Mouse (Mus musculus) retina, postnatal 7 days (tissue): ENCODE measurements around the gene Hs2st1.

ENCODE experiments used
- DNase-seq: peaks from one replicate; pipeline ENCODE4 v3.0.0-alpha.2; 2012; ENCODE audit warnings: low read depth, low spot score

Gene Hs2st1

DNA sequence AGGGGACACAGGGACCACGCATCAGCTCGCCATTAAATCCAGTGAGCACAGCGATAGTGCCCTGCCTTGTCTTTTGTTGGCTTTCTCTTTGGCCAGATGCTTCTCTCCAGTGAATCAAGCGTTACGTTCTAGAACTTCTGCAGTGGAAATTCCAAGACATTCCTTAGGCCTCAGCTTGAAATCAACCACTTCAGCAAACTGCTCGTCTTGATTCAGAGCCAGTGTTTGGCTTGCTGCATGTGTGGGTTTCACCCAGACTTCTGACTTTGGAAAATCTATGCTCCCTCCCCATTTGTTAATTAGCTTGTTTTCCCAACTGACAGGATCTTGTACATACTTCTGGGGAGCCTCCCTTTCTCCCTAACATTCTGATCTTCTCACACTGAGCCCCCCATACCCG, 16.8 kb upstream of the Hs2st1 start:
- no peak for DNase-seq

DNA sequence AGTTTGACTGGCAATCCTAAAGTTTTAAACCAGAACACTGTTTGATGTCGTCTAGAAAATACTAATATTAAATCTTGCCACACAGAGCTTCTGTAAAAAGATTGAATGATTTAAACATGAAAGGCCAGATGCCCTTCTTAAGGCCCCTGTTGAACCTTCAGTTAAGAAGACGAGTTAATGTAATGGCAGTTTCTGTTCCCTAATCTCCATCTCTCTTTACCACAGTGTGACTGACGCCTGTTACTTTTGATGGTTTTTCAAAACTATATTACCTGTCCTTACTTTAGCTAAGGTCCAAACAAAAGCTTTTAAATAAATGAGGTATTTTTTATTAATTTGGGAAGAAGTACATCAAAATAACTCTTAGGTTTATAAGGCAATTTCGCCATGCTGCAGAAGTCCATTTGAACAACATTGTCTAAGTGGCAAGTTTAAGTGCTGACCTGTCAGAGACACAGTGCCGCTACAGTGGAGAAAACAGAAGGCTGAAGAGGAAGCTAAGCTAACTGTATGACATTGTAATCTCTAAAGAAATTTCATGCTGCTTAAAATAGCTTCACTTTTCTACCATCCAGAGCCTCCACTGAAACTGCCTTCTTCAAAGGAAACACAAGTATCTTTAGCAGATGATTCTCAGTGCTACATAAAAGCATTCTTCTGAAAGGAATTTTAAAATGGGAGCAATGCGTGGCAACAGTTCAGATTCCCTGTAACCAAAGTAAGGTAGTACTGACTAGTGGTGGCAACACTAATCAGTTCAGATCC, 15.0 kb upstream of the Hs2st1 start:
- no peak for DNase-seq

GRCm38 (mm10) chr3:144583789-144584188, 13.8 kb upstream of the Hs2st1 start:
- DNase-seq, result no peak

GRCm38 (mm10) chr3:144582306-144582705, 12.3 kb upstream of the Hs2st1 start:
- no peak for DNase-seq

DNA sequence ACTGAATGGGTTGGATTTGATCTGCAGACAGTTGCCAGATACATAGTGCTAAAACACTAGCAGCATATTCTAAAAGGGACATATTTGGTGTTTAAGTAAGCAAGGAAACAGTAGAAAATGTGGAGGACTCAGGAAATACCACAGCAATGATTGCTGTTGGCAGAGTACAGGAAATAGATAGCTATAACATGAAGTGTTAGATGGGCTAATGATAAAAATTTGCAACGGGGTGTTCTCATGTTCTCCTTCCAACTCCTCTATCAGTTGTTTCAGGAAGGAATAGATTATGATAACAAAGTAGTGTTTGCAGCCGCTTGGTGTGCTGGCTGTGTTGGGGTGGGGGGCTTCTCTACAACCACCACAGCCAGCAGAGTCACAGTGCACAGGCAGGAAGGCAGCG, 11.9 kb upstream of the Hs2st1 start:
- no peak for DNase-seq

GRCm38 (mm10) chr3:144580281-144580680, 10.3 kb upstream of the Hs2st1 start:
- no peak for DNase-seq

- DNase-seq, result no peak
Measured at GRCm38 (mm10) chr3:144579796-144580195, 9.8 kb upstream of the Hs2st1 start.

DNA sequence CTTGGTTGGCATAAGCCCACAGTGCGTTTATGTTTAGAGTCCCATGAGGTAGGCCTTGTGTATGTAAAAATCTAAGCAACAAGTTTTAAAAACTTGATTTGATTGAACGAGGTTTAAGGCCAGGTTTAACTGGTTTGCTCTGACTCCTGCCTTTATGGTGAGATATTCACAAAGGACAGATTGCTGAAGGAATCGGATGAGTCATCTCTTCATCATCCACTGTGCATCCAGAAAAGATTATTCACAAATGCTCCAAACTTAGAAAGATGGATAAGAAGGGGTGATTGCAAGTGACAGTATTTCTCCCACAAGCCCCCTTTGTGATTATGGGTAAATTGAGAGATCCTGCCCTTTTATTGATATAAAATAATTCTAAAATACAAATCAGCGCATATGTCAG, 8.9 kb upstream of the Hs2st1 start:
- DNase-seq, result no peak

GRCm38 (mm10) chr3:144577366-144578340, 7.7 kb upstream of the Hs2st1 start:
- DNase-seq, result no peak

DNA sequence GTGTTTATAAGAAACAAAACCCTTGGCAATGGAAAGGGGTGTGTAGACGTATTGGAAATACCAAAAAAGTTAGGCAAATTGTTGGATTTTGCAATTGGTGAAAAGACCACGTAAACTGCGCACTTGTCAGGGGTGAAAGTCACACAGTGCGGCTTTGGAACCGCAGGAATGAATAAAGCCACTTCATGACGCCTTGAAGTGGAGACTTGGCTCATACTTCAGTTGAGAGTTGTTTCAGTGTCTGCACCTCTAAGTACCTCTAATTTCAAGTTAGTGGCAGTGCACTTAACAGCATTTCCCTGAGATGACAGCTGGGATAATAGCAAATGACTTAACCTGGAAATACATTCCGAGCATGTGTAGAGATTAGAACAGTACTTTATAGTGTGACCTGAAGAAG, 4.3 kb upstream of the Hs2st1 start:
- DNase-seq, result no peak

- no peak for DNase-seq
Measured at GRCm38 (mm10) chr3:144570816-144571487, 971 bp upstream of the Hs2st1 start.

DNA sequence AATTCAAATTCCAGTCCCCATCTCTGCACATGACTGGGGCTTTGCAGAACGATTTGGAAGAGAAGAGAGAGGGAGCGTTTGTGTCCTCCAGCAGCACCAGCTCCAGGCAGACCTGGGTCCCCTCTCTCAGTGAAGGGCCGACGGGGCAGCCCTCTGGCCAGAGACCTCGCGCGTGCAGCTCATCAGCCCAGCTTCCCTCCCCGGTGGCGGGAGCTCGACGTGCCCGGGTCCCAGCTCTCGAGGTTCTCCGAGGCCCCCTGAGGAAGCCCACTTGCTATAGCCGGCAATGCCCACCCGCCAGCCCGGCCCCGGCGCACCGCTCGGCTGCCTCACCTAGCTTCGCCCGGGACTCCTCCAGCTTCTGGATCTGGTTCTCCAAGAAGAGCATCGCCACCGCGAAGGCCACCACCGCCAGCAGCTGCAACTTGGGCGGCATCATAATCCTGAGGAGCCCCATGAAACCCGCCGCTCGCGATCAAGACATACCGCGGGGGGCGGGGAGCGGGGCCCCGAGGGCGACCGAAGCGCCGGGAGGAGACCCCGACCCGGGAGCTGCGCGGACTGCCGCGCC, 495 bp downstream of the Hs2st1 start:
- DNase-seq, result no peak

DNA sequence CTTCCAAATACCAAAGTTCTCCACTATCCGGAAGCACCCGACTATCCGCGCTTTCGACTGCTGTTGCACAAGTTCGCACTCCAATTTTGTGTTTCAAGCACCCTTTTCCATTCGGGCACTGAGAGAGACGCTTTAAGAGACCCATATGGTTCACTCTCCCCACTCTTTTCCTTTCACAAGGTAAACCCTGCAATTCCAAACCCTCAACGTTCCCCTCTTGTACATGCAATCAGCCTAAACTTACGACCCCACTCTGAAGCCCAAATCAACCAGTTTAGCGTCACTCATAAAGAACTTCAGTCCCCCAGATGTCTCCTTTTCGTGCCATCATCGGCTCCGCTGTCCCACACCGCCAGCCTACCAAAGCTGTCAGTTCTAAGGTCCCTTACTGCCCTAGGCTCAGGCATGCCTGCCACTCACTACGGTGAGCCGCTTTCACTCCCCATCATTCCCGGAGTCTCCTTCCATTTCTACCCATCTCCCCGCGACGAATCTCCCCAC, 1.1 kb downstream of the Hs2st1 start:
- no peak for DNase-seq

DNA sequence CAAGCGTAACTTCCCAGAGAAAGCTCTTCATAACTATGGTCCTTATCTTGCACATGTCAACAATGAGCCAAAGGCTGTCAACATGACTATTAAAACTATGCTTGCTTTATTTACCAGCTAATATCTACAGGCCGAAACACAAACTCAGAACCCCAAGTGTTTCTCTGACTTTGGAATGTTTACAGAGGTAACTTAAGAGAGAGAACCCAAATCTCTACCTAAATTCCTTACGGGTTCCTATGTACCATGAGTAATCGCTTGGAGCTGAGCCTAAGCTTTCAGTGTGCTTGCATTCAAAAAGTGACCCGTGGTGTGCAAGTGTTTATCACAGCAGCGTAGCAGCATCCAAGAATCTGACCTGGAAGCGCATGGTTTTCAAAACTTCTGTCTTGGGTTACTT, 4.8 kb downstream of the Hs2st1 start:
- DNase-seq, result no peak

GRCm38 (mm10) chr3:144563916-144564315, 6.1 kb downstream of the Hs2st1 start:
- no peak for DNase-seq

- no peak for DNase-seq
Measured at GRCm38 (mm10) chr3:144561511-144562250, 8.3 kb downstream of the Hs2st1 start.

DNA sequence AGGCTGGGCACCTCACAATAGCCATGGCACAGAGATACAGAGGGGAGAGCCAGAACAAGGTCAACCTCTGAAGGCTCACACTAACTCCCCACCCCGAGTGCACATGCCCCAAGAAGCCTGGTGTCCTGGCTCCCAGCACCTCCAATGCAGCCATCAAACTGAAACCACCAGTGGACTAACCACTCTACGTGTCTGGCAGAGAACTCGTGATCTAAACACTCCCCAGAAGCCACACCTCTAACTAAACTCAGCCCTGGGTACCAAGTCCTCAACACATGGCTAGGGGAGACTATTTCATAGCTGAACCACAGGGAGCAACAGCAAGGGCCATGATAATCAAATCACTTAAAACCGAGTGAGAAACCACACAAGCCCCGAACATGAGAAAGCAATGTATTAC, 11.7 kb downstream of the Hs2st1 start:
- DNase-seq, result no peak

GRCm38 (mm10) chr3:144556625-144557324, 13.2 kb downstream of the Hs2st1 start:
- DNase-seq, result no peak

GRCm38 (mm10) chr3:144555144-144555543, 14.8 kb downstream of the Hs2st1 start:
- no peak for DNase-seq

GRCm38 (mm10) chr3:144554503-144554902, 15.5 kb downstream of the Hs2st1 start:
- DNase-seq, result no peak
